17 mouse cellular contexts compared by ENCODE assay signal in genomic region chr6:146939026-146939425, GRCm38 (mm10). TPM values are rescaled to one million over a fixed set of nuclear protein-coding genes. Genes with fewer than 3 reads are reported as not detected.
DNase-seq lines count a peak whose midpoint lies in the region; ATAC-seq and TF ChIP-seq lines count a peak whose summit lies in the region.
"Had no signal": no experiment of that assay in that cellular context is flagged by ENCODE, and none has a peak within 500 bp of the region (broad histone marks: within the 10 kb centered on the region; RNA-seq: fewer than 3 reads in every experiment).

No protein-coding gene starts in this region.

- DNase-seq in kidney, adult 2 months = peak; percentile 50
- no peak for DNase-seq in kidney, adult 18-20 months
- DNase-seq in right cerebral cortex, postnatal 4 days = no peak
- DNase-seq in left cerebral cortex, adult 2 months (ENCODE audit: extremely low spot score in 1 of 2, low spot score in 2 of 2) = no peak
- DNase-seq: adrenal gland, adult 8-10 months; cerebellum, adult 9-10 months; embryo, embryonic 11 days; heart, postnatal 4 days; thymus, postnatal 36 days had no signal

- H3K9me3 ChIP-seq in embryonic facial prominence, embryonic 12.5 days = no peaks in the 10 kb centered on the region
- no peaks in the 10 kb centered on the region for H3K9me3 ChIP-seq in intestine, postnatal 0 days (ENCODE audit: control insufficient read depth)
- H3K9me3 ChIP-seq in stomach, embryonic 15.5 days = no peaks in the 10 kb centered on the region
- H3K9me3 ChIP-seq in midbrain, embryonic 15.5 days = no peaks in the 10 kb centered on the region
- H3K9me3 ChIP-seq: forebrain, embryonic 12.5 days; midbrain, embryonic 13.5 days; neural tube, embryonic 12.5 days had no signal

- TF ChIP-seq POLR2A in kidney, adult 2 months (IDR thresholded peaks at IDR 0.05; ENCODE audit: low read depth, low read length) = no peak

- H3K27me3 ChIP-seq in kidney, adult 2 months (replicated peaks; ENCODE audit: control insufficient read depth, insufficient read depth, low read length) = no peaks in the 10 kb centered on the region
- no peaks in the 10 kb centered on the region for H3K27me3 ChIP-seq in embryonic facial prominence, embryonic 12.5 days
- H3K27me3 ChIP-seq in intestine, postnatal 0 days (replicated peaks; ENCODE audit: control insufficient read depth, insufficient read depth, low read length) = no peaks in the 10 kb centered on the region
- no peaks in the 10 kb centered on the region for H3K27me3 ChIP-seq in stomach, embryonic 15.5 days (replicated peaks)
- no peaks in the 10 kb centered on the region for H3K27me3 ChIP-seq in midbrain, embryonic 15.5 days (replicated peaks)
- H3K27me3 ChIP-seq: forebrain, embryonic 12.5 days; midbrain, embryonic 13.5 days; neural tube, embryonic 12.5 days had no signal

- H3K9ac ChIP-seq in embryonic facial prominence, embryonic 12.5 days = no peak overlapping the region
- H3K9ac ChIP-seq in intestine, postnatal 0 days (ENCODE audit: low read depth, low read length) = no peak overlapping the region
- no peak overlapping the region for H3K9ac ChIP-seq in stomach, embryonic 15.5 days
- H3K9ac ChIP-seq in midbrain, embryonic 15.5 days = no peak overlapping the region
- H3K9ac ChIP-seq: forebrain, embryonic 12.5 days; midbrain, embryonic 13.5 days; neural tube, embryonic 12.5 days had no signal

- no peak overlapping the region; the same call in 1 of the 2 replicates for H3K27ac ChIP-seq in kidney, adult 2 months (ENCODE audit: insufficient read depth, low read depth, low read length)
- H3K27ac ChIP-seq in embryonic facial prominence, embryonic 12.5 days = no peak overlapping the region
- H3K27ac ChIP-seq in intestine, postnatal 0 days (ENCODE audit: low read depth, low read length) = peak overlapping the region; percentile 41; the same call in 1 of the 2 replicates
- H3K27ac ChIP-seq in stomach, embryonic 15.5 days = peak overlapping the region; percentile 22; the same call in 1 of the 2 replicates
- H3K27ac ChIP-seq in midbrain, embryonic 15.5 days = no peak overlapping the region
- no peak overlapping the region for H3K27ac ChIP-seq in left cerebral cortex, adult 2 months
- H3K27ac ChIP-seq: forebrain, embryonic 12.5 days; midbrain, embryonic 13.5 days; neural tube, embryonic 12.5 days had no signal

- intact Hi-C loops in left cerebral cortex, adult 2 months (cut with DNase I) = no loop called here

- no peak overlapping the region for H3K4me2 ChIP-seq in embryonic facial prominence, embryonic 12.5 days (replicated peaks)
- H3K4me2 ChIP-seq in intestine, postnatal 0 days (replicated peaks; ENCODE audit: low read depth) = no peak overlapping the region
- no peak overlapping the region for H3K4me2 ChIP-seq in stomach, embryonic 15.5 days
- H3K4me2 ChIP-seq in midbrain, embryonic 15.5 days = no peak overlapping the region
- H3K4me2 ChIP-seq: forebrain, embryonic 12.5 days; midbrain, embryonic 13.5 days; neural tube, embryonic 12.5 days had no signal

- H3K36me3 ChIP-seq in kidney, adult 2 months (ENCODE audit: control insufficient read depth, insufficient read depth, low read length) = no peaks in the 10 kb centered on the region
- H3K36me3 ChIP-seq in embryonic facial prominence, embryonic 12.5 days = peaks cover 10% of the 10 kb centered on the region
- 0 out of 2 replicates have a peak, but pooled peaks cover 6% of the 10 kb centered on the region for H3K36me3 ChIP-seq in intestine, postnatal 0 days (ENCODE audit: control insufficient read depth, insufficient read depth)
- H3K36me3 ChIP-seq in stomach, embryonic 15.5 days = no peaks in the 10 kb centered on the region
- H3K36me3 ChIP-seq in midbrain, embryonic 15.5 days (replicated peaks) = no peaks in the 10 kb centered on the region
- H3K36me3 ChIP-seq: forebrain, embryonic 12.5 days; midbrain, embryonic 13.5 days; neural tube, embryonic 12.5 days had no signal

- H3K4me3 ChIP-seq in kidney, adult 2 months (ENCODE audit: insufficient read depth, low read depth, low read length) = no peak overlapping the region
- no peak overlapping the region for H3K4me3 ChIP-seq in embryonic facial prominence, embryonic 12.5 days
- H3K4me3 ChIP-seq in intestine, postnatal 0 days (ENCODE audit: low read depth, low read length) = no peak overlapping the region
- no peak overlapping the region for H3K4me3 ChIP-seq in stomach, embryonic 15.5 days (replicated peaks)
- no peak overlapping the region for H3K4me3 ChIP-seq in midbrain, embryonic 15.5 days
- no peak overlapping the region for H3K4me3 ChIP-seq in left cerebral cortex, adult 2 months
- H3K4me3 ChIP-seq: forebrain, embryonic 12.5 days; midbrain, embryonic 13.5 days; neural tube, embryonic 12.5 days had no signal

- ATAC-seq in embryonic facial prominence, embryonic 12.5 days (ENCODE audit: insufficient number of reproducible peaks, insufficient read depth, low FRiP score, low TSS enrichment) = 0 out of 2 replicates have a peak, but pooled peaks have one; percentile 56
- ATAC-seq in intestine, postnatal 0 days = peak; percentile 58; the same call in 1 of the 2 replicates
- peak; percentile 80 for ATAC-seq in stomach, embryonic 15.5 days (ENCODE audit: insufficient read depth, low FRiP score, low read depth)
- no peak for ATAC-seq in midbrain, embryonic 15.5 days (replicated peaks)
- ATAC-seq: midbrain, embryonic 13.5 days had no signal

- 54% methylated on average over 8 of the region's 8 CpGs for WGBS in kidney, adult 2 months
- 80% methylated on average over 8 of the region's 8 CpGs for WGBS in embryonic facial prominence, embryonic 12.5 days
- WGBS in intestine, postnatal 0 days = 61% methylated on average over 8 of the region's 8 CpGs
- WGBS in stomach, embryonic 15.5 days = 74% methylated on average over 8 of the region's 8 CpGs
- 92% methylated on average over 8 of the region's 8 CpGs for WGBS in midbrain, embryonic 15.5 days

- H3K4me1 ChIP-seq in kidney, adult 2 months (ENCODE audit: control insufficient read depth, insufficient read depth, low read length) = peaks cover 7% of the 10 kb centered on the region
- no peaks in the 10 kb centered on the region for H3K4me1 ChIP-seq in embryonic facial prominence, embryonic 12.5 days
- peaks cover 11% of the 10 kb centered on the region for H3K4me1 ChIP-seq in intestine, postnatal 0 days (replicated peaks; ENCODE audit: control insufficient read depth, insufficient read depth, low read length)
- no peaks in the 10 kb centered on the region for H3K4me1 ChIP-seq in stomach, embryonic 15.5 days
- H3K4me1 ChIP-seq in midbrain, embryonic 15.5 days = no peaks in the 10 kb centered on the region
- H3K4me1 ChIP-seq: forebrain, embryonic 12.5 days; midbrain, embryonic 13.5 days; neural tube, embryonic 12.5 days had no signal

- TF ChIP-seq CTCF in kidney, adult 2 months (conservative IDR thresholded peaks at IDR 0.05; ENCODE audit: insufficient read depth, insufficient read length, low read depth, low read length) = no peak
- TF ChIP-seq CTCF in intestine, postnatal 0 days (IDR thresholded peaks at IDR 0.05; ENCODE audit: low read depth) = no peak
- no peak for TF ChIP-seq CTCF in left cerebral cortex, adult 2 months (IDR thresholded peaks at IDR 0.05)

RNA-seq across cellular contexts. Expression of gene 1700034J05Rik, which starts 15.2 kb away (rescaled TPM):
- polyA plus RNA-seq in kidney, adult 2 months (2012; rRNA removed) = 0.07 TPM in 1 of 2 replicates, not detected in the other
- polyA plus RNA-seq in embryonic facial prominence, embryonic 12.5 days (2016; fragmentation: Nextera tagmentation; extraction: Ambion mirVana) = 0.11 and 0.17 TPM in 2 replicates
- polyA plus RNA-seq in intestine, postnatal 0 days (2015; fragmentation: Nextera tagmentation; extraction: Ambion mirVana) = 0.24 TPM in 1 of 2 replicates, not detected in the other
- 0.12 and 0.18 TPM in 2 replicates for polyA plus RNA-seq in stomach, embryonic 15.5 days (2015; fragmentation: Nextera tagmentation; extraction: Ambion mirVana)
- polyA plus RNA-seq in midbrain, embryonic 15.5 days (2015; fragmentation: Nextera tagmentation; extraction: Ambion mirVana) = 0.08 TPM in 1 of 2 replicates, not detected in the other
- not detected for total RNA-seq in left cerebral cortex, adult 2 months (2021)
- total RNA-seq: adrenal gland, adult 8-10 months; heart, postnatal 4 days had no signal
- polyA plus RNA-seq: forebrain, embryonic 12.5 days; limb, embryonic 11.5 days had no signal

RNA-seq across cellular contexts. Expression of gene Ppfibp1, which starts 50.7 kb away (rescaled TPM):
- 20.6 and 23.4 TPM in 2 replicates for polyA plus RNA-seq in kidney, adult 2 months (2012; rRNA removed)
- 55.7 and 57.6 TPM in 2 replicates for polyA plus RNA-seq in embryonic facial prominence, embryonic 12.5 days (2016; fragmentation: Nextera tagmentation; extraction: Ambion mirVana)
- 32.3 and 32.4 TPM in 2 replicates for polyA plus RNA-seq in intestine, postnatal 0 days (2015; fragmentation: Nextera tagmentation; extraction: Ambion mirVana)
- polyA plus RNA-seq in stomach, embryonic 15.5 days (2015; fragmentation: Nextera tagmentation; extraction: Ambion mirVana) = 40.9 and 42.8 TPM in 2 replicates
- polyA plus RNA-seq in midbrain, embryonic 15.5 days (2015; fragmentation: Nextera tagmentation; extraction: Ambion mirVana) = 16.1 and 17.8 TPM in 2 replicates
- 10 to 100 TPM; 61.0 to 61.6 TPM for total RNA-seq in left cerebral cortex, adult 2 months (2021)

Comparison
In these comparisons a context has a peak if more than half of its experiments do, and no peak if none do; other contexts are left out.
1. H3K27ac ChIP-seq: peak in intestine, postnatal 0 days (single experiment) and stomach, embryonic 15.5 days (single experiment); none in kidney, adult 2 months (single experiment), embryonic facial prominence, embryonic 12.5 days (single experiment), midbrain, embryonic 15.5 days (single experiment) and left cerebral cortex, adult 2 months (single experiment).